Mouse (Mus musculus) embryonic stem cell, embryonic (primary cell): ENCODE measurements around the gene Vamp4.

ENCODE experiments used
- CTCF ChIA-PET, 4 experiments: fragments of 300-600 bp in 2 of 4; fragments of 350-600 bp in 2 of 4; sonication (Branson Sonifier 250); formaldehyde crosslinking; loops; one replicate each; lab custom pipeline; 2022; ENCODE audit warnings: inconsistent platforms in 2 of 4; lab: Charles Lee
- POLR2A ChIA-PET, 4 experiments: fragments of 300-600 bp in 2 of 4; fragments of 350-600 bp in 2 of 4; sonication (Branson Sonifier 250); formaldehyde crosslinking; loops; one replicate each; lab custom pipeline; 2022; ENCODE audit warnings: antibody characterized with exemption in 4 of 4, inconsistent platforms in 1 of 4; lab: Charles Lee

Vamp4 gene

DNA sequence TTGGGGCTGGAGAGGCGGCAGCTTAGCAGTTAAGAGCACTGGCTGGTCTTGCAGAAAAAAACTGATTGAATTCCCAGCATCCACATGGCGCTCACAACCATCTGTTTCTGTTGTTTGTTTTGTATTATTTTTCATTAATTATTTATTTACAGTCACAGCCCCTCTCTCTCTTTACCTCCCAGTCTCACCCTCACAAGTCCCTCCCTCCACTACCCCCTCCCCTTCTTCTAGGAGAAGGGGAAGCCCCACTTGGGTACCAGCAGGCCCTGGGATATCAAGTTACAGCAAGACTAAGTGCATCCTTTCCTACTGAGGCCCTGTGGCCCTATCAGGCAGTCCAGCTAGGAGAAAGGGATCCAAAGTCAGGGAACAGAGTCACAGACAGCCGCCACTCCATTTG lies 3.0 kb upstream of the Vamp4 start:
- CTCF ChIA-PET: interaction anchor here in 1 of 4 experiments (0.6 kb wide), 1 partner anchor 53 kb away, joined by 10 read pairs; no protein-coding TSS in a partner anchor
- POLR2A ChIA-PET: no interaction called here

DNA sequence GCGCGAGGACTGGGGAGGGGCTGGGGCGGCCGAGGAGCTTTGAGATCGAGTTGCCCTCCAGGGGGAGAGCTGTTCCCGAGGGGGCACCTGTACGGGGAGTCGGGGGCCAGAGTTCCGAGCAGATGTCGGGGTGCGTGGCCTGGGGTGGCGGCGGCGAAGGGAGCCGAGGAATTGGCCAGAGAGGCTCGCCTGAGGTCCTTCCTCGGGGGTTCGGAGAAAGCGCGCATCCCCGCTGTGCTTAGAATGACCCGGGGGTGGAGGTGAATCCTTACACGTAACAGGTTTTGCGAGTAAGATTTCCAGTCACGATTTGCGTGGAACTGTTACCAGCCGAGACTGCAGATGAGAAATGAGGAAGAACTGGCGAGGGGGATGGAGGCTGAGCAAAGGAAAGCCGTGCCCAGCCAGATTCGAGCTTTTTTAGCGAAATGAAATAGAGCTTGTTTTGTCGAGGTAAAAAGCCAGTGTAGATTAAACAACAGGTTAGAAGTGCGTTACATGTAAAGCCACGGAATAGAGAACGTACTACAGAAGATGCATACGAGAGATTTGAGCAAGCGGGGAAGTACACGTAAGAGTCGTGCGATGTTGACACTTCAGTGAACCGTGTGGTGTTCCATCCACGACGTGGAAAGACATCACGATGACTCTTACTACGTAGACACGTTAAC lies 751 bp downstream of the Vamp4 start:
- ChIA-PET POLR2A (interaction anchor here in 3 of 4 experiments (0.7 to 3.1 kb wide), 16 partner anchors 9 to 94 kb away, joined by 3 to 19 read pairs (median 4); partner anchors contain the start of gene Mettl13 (in 2 of the 3)), CTCF (interaction anchor here in 1 of 4 experiments (1.2 kb wide), 1 partner anchor 49 kb away, joined by 4 read pairs; no protein-coding TSS in a partner anchor)

DNA sequence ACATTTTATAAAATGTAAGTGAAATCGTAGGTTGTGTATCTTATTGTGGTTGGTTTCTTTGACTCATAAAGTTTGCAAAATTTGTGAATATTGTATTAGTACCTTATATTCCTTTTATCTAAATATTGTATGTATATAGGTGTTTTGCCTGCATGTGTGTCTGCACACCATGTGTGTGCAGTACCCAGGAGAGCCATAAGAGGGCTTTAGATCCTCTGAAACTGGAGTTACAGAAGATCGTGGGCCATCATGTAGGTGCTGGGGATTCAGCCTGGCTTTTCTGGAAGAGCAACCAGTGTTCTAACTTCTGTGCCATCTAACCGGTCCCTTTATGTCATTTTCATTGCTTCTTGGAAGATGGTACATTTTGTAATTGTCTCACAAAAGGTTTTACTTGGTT lies 4.8 kb downstream of the Vamp4 start:
- ChIA-PET CTCF (no interaction called here), POLR2A (no interaction called here)

- ChIA-PET CTCF (no interaction called here), POLR2A (interaction anchor here in 2 of 4 experiments (0.6 to 0.8 kb wide), 2 partner anchors 35 to 768 kb away, joined by 3 read pairs; partner anchors contain the start of gene Mettl13 (in 1 of the 2))
Observed at GRCm38 (mm10) chr1:162582884-162583283, 12.6 kb downstream of the Vamp4 start.

- ChIA-PET POLR2A (interaction anchor here in 2 of 4 experiments (0.6 to 2.0 kb wide), 2 partner anchors 15 to 40 kb away, joined by 3 to 9 read pairs; no protein-coding TSS in a partner anchor), CTCF (no interaction called here)
Observed at GRCm38 (mm10) chr1:162586282-162586681, 16.0 kb downstream of the Vamp4 start.

DNA sequence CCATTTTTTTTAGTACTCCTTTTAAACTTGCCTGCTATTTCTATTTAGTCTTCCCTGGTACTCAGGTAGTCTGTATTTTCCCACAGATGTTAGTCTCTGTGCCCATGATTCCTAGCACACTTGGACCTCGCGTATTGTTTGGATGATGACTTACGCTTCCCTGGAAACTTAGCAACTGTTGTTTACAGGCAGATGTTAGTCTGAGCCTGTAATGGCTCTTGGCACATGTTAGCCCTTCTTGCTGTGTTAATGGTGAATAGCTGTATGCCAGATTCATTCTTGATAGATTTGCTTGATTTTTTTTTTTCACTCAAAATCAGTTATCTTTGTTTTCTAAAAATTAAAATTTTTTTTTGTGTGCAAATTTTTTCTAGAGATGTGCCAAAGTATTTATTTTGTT lies 18.3 kb downstream of the Vamp4 start:
- POLR2A ChIA-PET: interaction anchor here in 3 of 4 experiments (0.7 to 1.6 kb wide), 8 partner anchors 10 to 59 kb away, joined by 3 to 4 read pairs (median 3); no protein-coding TSS in a partner anchor
- CTCF ChIA-PET: no interaction called here

- ChIA-PET CTCF (no interaction called here), POLR2A (interaction anchor here in 3 of 4 experiments (0.7 to 1.6 kb wide), 15 partner anchors 9 to 1570 kb away, joined by 3 to 5 read pairs (median 3); no protein-coding TSS in a partner anchor)
Observed at GRCm38 (mm10) chr1:162589443-162589842, 19.1 kb downstream of the Vamp4 start.

DNA sequence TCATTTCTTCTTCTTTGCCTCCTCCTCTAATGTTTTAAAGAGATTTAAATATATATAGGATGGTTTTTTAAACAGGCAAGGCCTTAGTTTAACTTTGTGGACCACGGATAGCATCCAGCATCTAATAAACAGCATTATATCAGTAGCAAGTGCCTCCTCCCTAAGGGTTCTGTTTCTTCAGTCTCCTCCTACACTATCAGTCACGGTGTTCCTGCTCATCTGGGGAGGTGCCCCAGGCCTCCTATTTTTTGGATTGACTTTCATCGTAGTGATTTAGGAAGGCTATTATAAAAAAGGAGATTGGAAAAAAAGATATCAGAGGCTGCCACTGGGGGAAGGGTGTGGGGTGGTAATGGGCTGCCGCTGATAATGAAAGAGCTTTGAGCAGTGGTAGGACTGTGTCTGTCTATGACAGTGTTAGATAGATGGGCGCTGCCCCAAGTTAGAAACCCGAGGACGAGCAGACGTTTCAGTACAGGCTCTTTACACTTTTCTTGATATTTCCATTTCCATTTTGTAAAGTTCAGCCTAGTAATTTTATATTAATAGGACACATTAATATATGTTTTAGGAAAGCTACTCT lies 20.2 kb downstream of the Vamp4 start:
- ChIA-PET CTCF (no interaction called here), POLR2A (no interaction called here)

- ChIA-PET CTCF (no interaction called here), POLR2A (interaction anchor here in 1 of 4 experiments (1.2 kb wide), 1 partner anchor 8 kb away, joined by 3 read pairs; no protein-coding TSS in a partner anchor)
Observed at GRCm38 (mm10) chr1:162597379-162598102, 27.2 kb downstream of the Vamp4 start.

DNA sequence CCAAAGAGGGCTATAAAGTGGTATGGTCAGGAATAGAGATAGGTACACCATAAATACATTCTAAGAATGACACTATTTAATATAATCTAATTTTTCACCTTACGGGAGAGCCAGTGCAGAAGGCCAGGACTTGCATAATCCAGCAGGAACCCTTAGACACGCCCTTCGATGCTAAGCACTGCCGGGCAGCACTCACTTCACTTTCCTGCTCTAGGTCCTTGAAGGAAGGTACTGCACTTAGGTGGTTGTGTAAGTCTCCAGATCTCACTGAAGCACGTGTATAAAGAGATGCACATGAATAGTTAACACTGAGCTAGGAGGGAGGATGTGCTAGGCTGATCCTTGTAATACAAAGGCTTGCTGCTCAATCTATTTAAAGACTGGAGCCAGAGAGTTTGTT lies 29.3 kb downstream of the Vamp4 start:
- ChIA-PET CTCF (no interaction called here), POLR2A (no interaction called here)

GRCm38 (mm10) chr1:162601288-162601687 lies 31.0 kb downstream of the Vamp4 start:
- ChIA-PET CTCF (no interaction called here), POLR2A (interaction anchor here in 3 of 4 experiments (0.6 to 1.4 kb wide), 4 partner anchors 12 to 71 kb away, joined by 3 to 5 read pairs (median 4); partner anchors contain the start of gene Vamp4 (in 1 of the 3))

- ChIA-PET POLR2A (interaction anchor here in 1 of 4 experiments (0.7 kb wide), 1 partner anchor 708 kb away, joined by 4 read pairs; no protein-coding TSS in a partner anchor), CTCF (no interaction called here)
Observed at GRCm38 (mm10) chr1:162608127-162608526, 37.8 kb downstream of the Vamp4 start.

- ChIA-PET POLR2A (interaction anchor here in 3 of 4 experiments (0.6 to 1.5 kb wide), 5 partner anchors 10 to 56 kb away, joined by 3 to 5 read pairs (median 3); no protein-coding TSS in a partner anchor), CTCF (no interaction called here)
Observed at GRCm38 (mm10) chr1:162609633-162610250, 39.4 kb downstream of the Vamp4 start.

DNA sequence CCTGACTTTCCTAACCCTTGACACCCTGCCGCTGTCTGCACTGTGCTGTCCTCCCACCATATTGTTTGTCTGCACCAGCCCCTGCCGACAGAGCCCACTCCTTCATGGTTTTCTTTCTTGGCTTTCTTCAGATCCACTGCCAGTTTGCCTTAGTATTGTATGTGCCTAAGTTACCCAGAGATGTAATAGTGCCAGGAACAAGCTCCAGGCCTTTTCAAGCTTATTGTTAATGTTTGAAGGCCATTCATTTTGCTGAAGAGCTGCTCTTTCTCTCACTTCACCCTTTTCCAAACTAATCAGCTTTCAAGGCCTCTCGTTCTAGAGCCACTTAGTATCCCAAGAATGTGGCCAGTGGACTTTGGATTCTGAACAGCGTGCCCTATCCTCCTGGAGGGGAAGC lies 40.9 kb downstream of the Vamp4 start:
- CTCF ChIA-PET: interaction anchor here in 2 of 4 experiments (0.6 to 1.8 kb wide), 2 partner anchors 9 to 269 kb away, joined by 3 to 9 read pairs; no protein-coding TSS in a partner anchor
- POLR2A ChIA-PET: interaction anchor here in 2 of 4 experiments (1.1 to 1.8 kb wide), 3 partner anchors 9 to 54 kb away, joined by 3 to 5 read pairs (median 4); no protein-coding TSS in a partner anchor

GRCm38 (mm10) chr1:162615511-162615910 lies 45.2 kb downstream of the Vamp4 start:
- POLR2A ChIA-PET: no interaction called here
- CTCF ChIA-PET: no interaction called here

- ChIA-PET POLR2A (interaction anchor here in 2 of 4 experiments (0.7 to 1.6 kb wide), 6 partner anchors 9 to 72 kb away, joined by 3 to 4 read pairs (median 4); partner anchors contain the start of gene Mettl13 (in 1 of the 2)), CTCF (interaction anchor here (0.5 to 2.2 kb wide), 26 partner anchors 9 to 1158 kb away, joined by 3 to 17 read pairs (median 4); partner anchors contain the start of genes Mettl13 (in 1 of the 4) and Vamp4 (in 1 of the 4))
Observed at GRCm38 (mm10) chr1:162620487-162620886, 50.2 kb downstream of the Vamp4 start.

DNA sequence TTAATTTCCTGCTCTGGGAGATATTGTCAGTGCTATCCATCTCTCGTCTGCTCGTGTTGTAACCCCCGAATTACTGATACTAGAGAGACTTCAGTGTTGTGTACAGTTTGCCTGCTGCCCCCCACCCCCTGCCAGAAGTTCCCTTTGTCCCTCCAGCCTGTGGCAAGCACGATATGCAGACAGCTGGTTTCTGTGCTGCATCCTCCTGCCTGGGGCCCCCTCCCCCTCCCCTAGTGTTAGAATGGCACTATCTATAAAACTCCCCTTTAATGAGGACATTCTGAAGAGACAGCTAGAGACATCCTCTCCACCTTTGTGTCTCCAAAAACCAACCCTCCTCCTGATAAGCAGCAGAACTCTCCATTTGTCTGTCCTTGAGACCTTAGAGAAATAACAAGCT lies 53.6 kb downstream of the Vamp4 start:
- ChIA-PET POLR2A (interaction anchor here in 1 of 4 experiments (0.6 to 1.8 kb wide), 2 partner anchors 52 to 236 kb away, joined by 3 read pairs; no protein-coding TSS in a partner anchor), CTCF (no interaction called here)

GRCm38 (mm10) chr1:162625229-162625628 lies 54.9 kb downstream of the Vamp4 start:
- ChIA-PET POLR2A (interaction anchor here in 1 of 4 experiments (1.8 kb wide), 1 partner anchor 54 kb away, joined by 3 read pairs; no protein-coding TSS in a partner anchor), CTCF (no interaction called here)
